Mouse (Mus musculus) heart, postnatal 4 days (tissue): Measurements from ENCODE around the gene Otop2. TPM values are rescaled to one million over a fixed set of nuclear protein-coding genes. Genes with fewer than 3 reads are reported as not detected.

Experiments used
- DNase-seq: peaks from one replicate; pipeline ENCODE4 v3.0.0; 2021
- total RNA-seq, 2 experiments: library from RNA; stranded (reverse); gene quantifications; 2 replicates each; pipeline ENCODE4 v1.2.3; 2021

Gene Otop2
- total RNA-seq = not detected

- no peak for DNase-seq
Measured at GRCm38 (mm10) chr11:115306863-115307262, at the start of gene Otop2. Gene Otop2 (plus strand): TSS chr11:115307163.

GRCm38 (mm10) chr11:115257775-115258510 is 49.0 kb upstream of the Otop2 start:
- DNase-seq = no peak

GRCm38 (mm10) chr11:115259134-115259533 is 47.8 kb upstream of the Otop2 start:
- no peak for DNase-seq

- no peak for DNase-seq
Measured at GRCm38 (mm10) chr11:115262954-115263353, 44.0 kb upstream of the Otop2 start.

GRCm38 (mm10) chr11:115264136-115264861 is 42.7 kb upstream of the Otop2 start:
- DNase-seq = no peak

- DNase-seq = peak; percentile 44
Measured at GRCm38 (mm10) chr11:115264862-115265668, 41.9 kb upstream of the Otop2 start.

GRCm38 (mm10) chr11:115265771-115266399 is 41.1 kb upstream of the Otop2 start:
- no peak for DNase-seq

GRCm38 (mm10) chr11:115266400-115266778 is 40.6 kb upstream of the Otop2 start:
- DNase-seq = no peak

- DNase-seq = no peak
Measured at GRCm38 (mm10) chr11:115267061-115267883, 39.7 kb upstream of the Otop2 start, which contains the start of gene Grin2c. Gene Grin2c (minus strand): TSS chr11:115267243.

GRCm38 (mm10) chr11:115267958-115268357 is 39.0 kb upstream of the Otop2 start:
- no peak for DNase-seq

GRCm38 (mm10) chr11:115269330-115270066 is 37.5 kb upstream of the Otop2 start:
- DNase-seq = no peak

- peak; percentile 89 for DNase-seq
Measured at GRCm38 (mm10) chr11:115270148-115270861, 36.7 kb upstream of the Otop2 start.

GRCm38 (mm10) chr11:115271052-115271451 is 35.9 kb upstream of the Otop2 start:
- DNase-seq = no peak

GRCm38 (mm10) chr11:115271481-115271880 is 35.5 kb upstream of the Otop2 start:
- no peak for DNase-seq

- no peak for DNase-seq
Measured at GRCm38 (mm10) chr11:115272894-115273498, 34.0 kb upstream of the Otop2 start.

GRCm38 (mm10) chr11:115273735-115274134 is 33.2 kb upstream of the Otop2 start:
- no peak for DNase-seq

GRCm38 (mm10) chr11:115274178-115274577 is 32.8 kb upstream of the Otop2 start:
- DNase-seq = no peak

GRCm38 (mm10) chr11:115274771-115275170 is 32.2 kb upstream of the Otop2 start:
- no peak for DNase-seq

GRCm38 (mm10) chr11:115275509-115275908 is 31.5 kb upstream of the Otop2 start:
- DNase-seq = no peak

- no peak for DNase-seq
Measured at GRCm38 (mm10) chr11:115275954-115276353, 31.0 kb upstream of the Otop2 start.
